Mouse (Mus musculus) neural tube, embryonic 12.5 days (tissue): ENCODE results near the gene Tmem120a. TPM values are rescaled to one million over a fixed set of nuclear protein-coding genes. Genes with fewer than 3 reads are reported as not detected.
A peak's percentile ranks its signal among the peaks of the same experiment; 100 is the strongest.

Experiments used
- ATAC-seq: fragments of 200-750 bp; cut with Nextera tagmentation; 2 replicates; pipeline ENCODE4 v1.8.0; 2017; ENCODE audit warnings: low read depth, mild to moderate bottlenecking, moderate TSS enrichment, moderate library complexity; ENCODE audit not compliant: low FRiP score
- H3K27ac ChIP-seq: fragments of 300-500 bp; sonication (generic); 2 replicates; pipeline ENCODE4 v1.5.1; 2016
- H3K27me3 ChIP-seq: fragments of 300-500 bp; sonication (generic); replicated peaks from 2 replicates; pipeline ENCODE4 v1.6.1; 2016; ENCODE audit warnings: mild to moderate bottlenecking
- H3K36me3 ChIP-seq: fragments of 300-500 bp; sonication (generic); 2 replicates; pipeline ENCODE4 v1.6.1; 2016; ENCODE audit warnings: mild to moderate bottlenecking
- H3K4me1 ChIP-seq: fragments of 300-500 bp; sonication (generic); 2 replicates; pipeline ENCODE4 v1.6.1; 2016
- H3K4me2 ChIP-seq: fragments of 300-500 bp; sonication (generic); replicated peaks from 2 replicates; pipeline ENCODE4 v1.6.1; 2016; ENCODE audit warnings: mild to moderate bottlenecking
- H3K4me3 ChIP-seq: fragments of 300-500 bp; sonication (generic); 2 replicates; pipeline ENCODE4 v1.5.1; 2016
- H3K9ac ChIP-seq: fragments of 300-500 bp; sonication (generic); 2 replicates; pipeline ENCODE4 v1.6.1; 2016; ENCODE audit warnings: mild to moderate bottlenecking
- H3K9me3 ChIP-seq: fragments of 300-500 bp; sonication (generic); 2 replicates; pipeline ENCODE4 v1.6.1; 2016; ENCODE audit warnings: mild to moderate bottlenecking
- WGBS: fragments of 180-500 bp; shearing (Covaris S2); methylation state at CpG from one replicate; pipeline ENCODE4 v1.1.7; 2016; 5-methylcytosine and 5-hydroxymethylcytosine counted together
- polyA plus RNA-seq: library from polyadenylated mRNA; unstranded; fragments of >200 nt; fragmentation: Nextera tagmentation; extraction: Ambion mirVana; gene quantifications from 2 replicates; pipeline ENCODE4 v1.2.1, GENCODE M21; 2016

Gene Tmem120a
- polyA plus RNA-seq, 1 experiment from 2014 or later: 73.5 TPM

GRCm38 (mm10) chr5:135730278-135730677 is 14.0 kb downstream of the Tmem120a start:
- 93% methylated on average over 10 of the region's 10 CpGs for WGBS
- no peak overlapping the region for H3K9ac ChIP-seq
- no peak for ATAC-seq
- H3K4me3 ChIP-seq: no peak overlapping the region
- no peaks in the 10 kb centered on the region for H3K9me3 ChIP-seq
- peaks cover 22% of the 10 kb centered on the region for H3K4me1 ChIP-seq
- H3K27ac ChIP-seq: no peak overlapping the region
- peaks cover 72% of the 10 kb centered on the region for H3K36me3 ChIP-seq
- H3K27me3 ChIP-seq: no peaks in the 10 kb centered on the region
- no peak overlapping the region for H3K4me2 ChIP-seq

GRCm38 (mm10) chr5:135729351-135729750 is 14.9 kb downstream of the Tmem120a start:
- Histone ChIP-seq H3K4me3 (no peak overlapping the region), H3K9me3 (no peaks in the 10 kb centered on the region), H3K36me3 (peaks cover 63% of the 10 kb centered on the region), H3K27ac (no peak overlapping the region), H3K4me2 (no peak overlapping the region), H3K4me1 (peaks cover 32% of the 10 kb centered on the region), H3K27me3 (no peaks in the 10 kb centered on the region), H3K9ac (no peak overlapping the region)
- no peak for ATAC-seq
- WGBS: 89% methylated on average over 13 of the region's 13 CpGs

GRCm38 (mm10) chr5:135728361-135728760 is 15.9 kb downstream of the Tmem120a start:
- Histone ChIP-seq H3K36me3 (peaks cover 53% of the 10 kb centered on the region), H3K4me2 (no peak overlapping the region), H3K4me1 (peaks cover 40% of the 10 kb centered on the region), H3K9ac (0 out of 2 replicates have a peak overlapping the region, but pooled peaks have one; percentile 8), H3K27me3 (no peaks in the 10 kb centered on the region), H3K27ac (no peak overlapping the region), H3K4me3 (no peak overlapping the region), H3K9me3 (no peaks in the 10 kb centered on the region)
- ATAC-seq: no peak
- 94% methylated on average over 13 of the region's 13 CpGs for WGBS

- WGBS: 95% methylated on average over 9 of the region's 9 CpGs
- Histone ChIP-seq H3K4me2 (no peak overlapping the region), H3K4me1 (peaks cover 43% of the 10 kb centered on the region), H3K27ac (no peak overlapping the region), H3K4me3 (no peak overlapping the region), H3K9me3 (no peaks in the 10 kb centered on the region), H3K9ac (0 out of 2 replicates have a peak overlapping the region, but pooled peaks have one; percentile 8), H3K36me3 (peaks cover 48% of the 10 kb centered on the region), H3K27me3 (no peaks in the 10 kb centered on the region)
- no peak for ATAC-seq
These were observed 16.4 kb downstream of the Tmem120a start for GRCm38 (mm10) chr5:135727871-135728270.

- H3K9ac ChIP-seq: peak overlapping the region; percentile 54; the same call in 1 of the 2 replicates
- no peak for ATAC-seq
- H3K27me3 ChIP-seq: no peaks in the 10 kb centered on the region
- peaks cover 37% of the 10 kb centered on the region for H3K36me3 ChIP-seq
- peak overlapping the region; percentile 60 for H3K4me2 ChIP-seq
- peaks cover 43% of the 10 kb centered on the region for H3K4me1 ChIP-seq
- no peaks in the 10 kb centered on the region for H3K9me3 ChIP-seq
- WGBS: 74% methylated on average over 2 of the region's 2 CpGs
- no peak overlapping the region for H3K27ac ChIP-seq
- H3K4me3 ChIP-seq: no peak overlapping the region
These were observed 17.5 kb downstream of the Tmem120a start for GRCm38 (mm10) chr5:135726641-135727346.

- Histone ChIP-seq H3K4me1 (peaks cover 43% of the 10 kb centered on the region), H3K9ac (peak overlapping the region; percentile 54), H3K4me3 (peak overlapping the region; percentile 28), H3K4me2 (peak overlapping the region; percentile 60), H3K27me3 (no peaks in the 10 kb centered on the region), H3K36me3 (peaks cover 29% of the 10 kb centered on the region), H3K27ac (peak overlapping the region; percentile 91), H3K9me3 (no peaks in the 10 kb centered on the region)
- whole genome bisulfite sequencing: 23% methylated on average over 6 of the region's 6 CpGs
- ATAC-seq: no peak; the same call in 1 of the 2 replicates
These were observed 18.3 kb downstream of the Tmem120a start for GRCm38 (mm10) chr5:135725991-135726390.

- Histone ChIP-seq H3K27me3 (no peaks in the 10 kb centered on the region), H3K4me1 (peaks cover 43% of the 10 kb centered on the region), H3K9ac (peak overlapping the region; percentile 54), H3K36me3 (peaks cover 24% of the 10 kb centered on the region), H3K4me3 (peak overlapping the region; percentile 28), H3K9me3 (no peaks in the 10 kb centered on the region), H3K4me2 (peak overlapping the region; percentile 60), H3K27ac (peak overlapping the region; percentile 91)
- ATAC-seq: peak; percentile 92
- 5% methylated on average over 8 of the region's 8 CpGs for WGBS
These were observed 18.8 kb downstream of the Tmem120a start for GRCm38 (mm10) chr5:135725391-135725841.

GRCm38 (mm10) chr5:135724536-135725322 is 19.5 kb downstream of the Tmem120a start:
- WGBS: 3% methylated on average over 9 of the region's 9 CpGs

GRCm38 (mm10) chr5:135723165-135723751 is 21.0 kb downstream of the Tmem120a start:
- no peaks in the 10 kb centered on the region for H3K27me3 ChIP-seq
- H3K27ac ChIP-seq: no peak overlapping the region
- H3K36me3 ChIP-seq: peaks cover 11% of the 10 kb centered on the region
- H3K4me3 ChIP-seq: no peak overlapping the region
- H3K4me1 ChIP-seq: peaks cover 43% of the 10 kb centered on the region
- no peaks in the 10 kb centered on the region for H3K9me3 ChIP-seq
- no peak overlapping the region for H3K4me2 ChIP-seq
- H3K9ac ChIP-seq: no peak overlapping the region
- WGBS: 72% methylated on average over 3 of the region's 3 CpGs
- no peak for ATAC-seq

More at GRCm38 (mm10) chr5:135724536-135725322, 19.5 kb downstream of the Tmem120a start:
- H3K4me3 ChIP-seq: peak overlapping the region; percentile 28; the same call in 1 of the 2 replicates
- H3K36me3 ChIP-seq: peaks cover 18% of the 10 kb centered on the region
- no peaks in the 10 kb centered on the region for H3K27me3 ChIP-seq
- peak overlapping the region; percentile 60 for H3K4me2 ChIP-seq
- H3K27ac ChIP-seq: peak overlapping the region; percentile 91
- peak overlapping the region; percentile 54 for H3K9ac ChIP-seq
- ATAC-seq: peak; percentile 84
- peaks cover 43% of the 10 kb centered on the region for H3K4me1 ChIP-seq
- H3K9me3 ChIP-seq: no peaks in the 10 kb centered on the region

- no peak overlapping the region for H3K9ac ChIP-seq
These were observed 22.1 kb downstream of the Tmem120a start for GRCm38 (mm10) chr5:135722121-135722520.

GRCm38 (mm10) chr5:135721076-135721475 is 23.2 kb downstream of the Tmem120a start:
- Histone ChIP-seq H3K9ac (no peak overlapping the region), H3K9me3 (no peaks in the 10 kb centered on the region), H3K4me1 (peaks cover 29% of the 10 kb centered on the region), H3K4me2 (no peak overlapping the region), H3K27ac (no peak overlapping the region), H3K27me3 (no peaks in the 10 kb centered on the region), H3K4me3 (no peak overlapping the region), H3K36me3 (peaks cover 28% of the 10 kb centered on the region)
- ATAC-seq: no peak
- 91% methylated on average over 8 of the region's 8 CpGs for WGBS

More at GRCm38 (mm10) chr5:135722121-135722520, 22.1 kb downstream of the Tmem120a start:
- Histone ChIP-seq H3K4me2 (no peak overlapping the region), H3K27ac (no peak overlapping the region), H3K9me3 (no peaks in the 10 kb centered on the region), H3K27me3 (no peaks in the 10 kb centered on the region), H3K4me3 (no peak overlapping the region), H3K4me1 (peaks cover 39% of the 10 kb centered on the region), H3K36me3 (peaks cover 17% of the 10 kb centered on the region)
- no peak for ATAC-seq
- 88% methylated on average over 11 of the region's 11 CpGs for WGBS

GRCm38 (mm10) chr5:135720121-135720520 is 24.1 kb downstream of the Tmem120a start:
- no peak overlapping the region for H3K9ac ChIP-seq
- H3K27me3 ChIP-seq: no peaks in the 10 kb centered on the region
- no peak for ATAC-seq
- H3K36me3 ChIP-seq: peaks cover 32% of the 10 kb centered on the region
- no peak overlapping the region for H3K27ac ChIP-seq
- no peaks in the 10 kb centered on the region for H3K9me3 ChIP-seq
- no peak overlapping the region for H3K4me3 ChIP-seq
- no peak overlapping the region for H3K4me2 ChIP-seq
- H3K4me1 ChIP-seq: peaks cover 19% of the 10 kb centered on the region
- WGBS: 89% methylated on average over 3 of the region's 3 CpGs
